Mouse (Mus musculus) forebrain, embryonic 14.5 days (tissue): ENCODE data around the gene Galns. TPM values are rescaled to one million over a fixed set of nuclear protein-coding genes. Genes with fewer than 3 reads are reported as not detected.
A peak's percentile ranks its signal among the peaks of the same experiment; 100 is the strongest.

Experiments used
- ATAC-seq: fragments of 200-750 bp; cut with Nextera tagmentation; 2 replicates; pipeline ENCODE4 v1.8.0; 2017; ENCODE audit warnings: mild to moderate bottlenecking, moderate library complexity
- DNase-seq: peaks from one replicate; pipeline ENCODE4 v3.0.0-alpha.2; 2015; ENCODE audit warnings: low spot score
- H3K27ac ChIP-seq: fragments of 300-500 bp; sonication (generic); 2 replicates; pipeline ENCODE4 v1.5.1; 2014; ENCODE audit warnings: low read depth, mild to moderate bottlenecking, control low read depth, low read length, moderate library complexity
- H3K27me3 ChIP-seq: fragments of 300-500 bp; sonication (generic); replicated peaks from 2 replicates; pipeline ENCODE4 v1.6.1; 2014; ENCODE audit warnings: low read length, control low read depth, mixed read lengths; ENCODE audit not compliant: control insufficient read depth, insufficient read depth
- H3K36me3 ChIP-seq: fragments of 300-500 bp; sonication (generic); 2 replicates; pipeline ENCODE4 v1.6.1; 2014; ENCODE audit warnings: low read length, control low read depth; ENCODE audit not compliant: control insufficient read depth, insufficient read depth
- H3K4me1 ChIP-seq: fragments of 300-500 bp; sonication (generic); 2 replicates; pipeline ENCODE4 v1.6.1; 2014; ENCODE audit warnings: antibody characterized with exemption, low read length, control low read depth; ENCODE audit not compliant: control insufficient read depth, insufficient read depth
- H3K4me2 ChIP-seq: fragments of 300-500 bp; sonication (generic); 2 replicates; pipeline ENCODE4 v1.6.1; 2014; ENCODE audit warnings: mild to moderate bottlenecking, control low read depth, low read length
- H3K4me3 ChIP-seq: fragments of 300-500 bp; sonication (generic); 2 replicates; pipeline ENCODE4 v1.5.1; 2014; ENCODE audit warnings: low read depth, low read length, control low read depth
- H3K9ac ChIP-seq: fragments of 300-500 bp; sonication (generic); 2 replicates; pipeline ENCODE4 v1.6.1; 2014; ENCODE audit warnings: mild to moderate bottlenecking, low read length, control low read depth, moderate library complexity
- H3K9me3 ChIP-seq: fragments of 300-500 bp; sonication (generic); replicated peaks from 2 replicates; pipeline ENCODE4 v1.6.1; 2016; ENCODE audit warnings: low read length, control low read depth, mixed read lengths; ENCODE audit not compliant: control insufficient read depth
- WGBS: fragments of 180-500 bp; shearing (Covaris S2); extraction: QIAGEN DNeasy Blood & Tissue Kit; methylation state at CpG from one replicate; pipeline ENCODE4 v1.1.7; 2014; 5-methylcytosine and 5-hydroxymethylcytosine counted together
- polyA plus RNA-seq: library from polyadenylated mRNA; unstranded; fragments of >200 nt; fragmentation: Nextera tagmentation; extraction: Ambion mirVana; gene quantifications from 2 replicates; pipeline ENCODE4 v1.2.1, GENCODE M21; 2014

The Galns gene
- polyA plus RNA-seq, 1 experiment from 2014 or later: 3.5 TPM

GRCm38 (mm10) chr8:122556030-122557009 lies 54.9 kb downstream of the Galns start:
- Histone ChIP-seq H3K27me3 (peaks cover 6% of the 10 kb centered on the region), H3K4me2 (no peak overlapping the region), H3K27ac (no peak overlapping the region), H3K36me3 (no peaks in the 10 kb centered on the region), H3K4me1 (no peaks in the 10 kb centered on the region), H3K9me3 (no peaks in the 10 kb centered on the region), H3K4me3 (no peak overlapping the region), H3K9ac (no peak overlapping the region)
- DNase-seq: no peak
- 74% methylated on average over 12 of the region's 12 CpGs for WGBS
- ATAC-seq: no peak

- 69% methylated on average over 6 of the region's 6 CpGs for WGBS
- ATAC-seq: no peak
- DNase-seq: peak; percentile 78
Measured at GRCm38 (mm10) chr8:122554786-122555185, 56.5 kb downstream of the Galns start.

GRCm38 (mm10) chr8:122551265-122552051 lies 59.8 kb downstream of the Galns start, which contains the start of gene Piezo1:
TSS of gene Piezo1 (minus strand) at chr8:122551329.
- H3K9me3 ChIP-seq: no peaks in the 10 kb centered on the region
- no peaks in the 10 kb centered on the region for H3K36me3 ChIP-seq
- no peaks in the 10 kb centered on the region for H3K4me1 ChIP-seq
- H3K4me3 ChIP-seq: peak within 1 kb of the TSS; percentile 44
- WGBS: 11% methylated on average over 55 of the region's 56 CpGs
- DNase-seq (peak; percentile 59), ATAC-seq (peak; percentile 65)
- peak within 1 kb of the TSS; percentile 59 for H3K9ac ChIP-seq
- peaks cover 27% of the 10 kb centered on the region for H3K27me3 ChIP-seq
- H3K27ac ChIP-seq: no peak within 1 kb of the TSS
- H3K4me2 ChIP-seq: peak within 1 kb of the TSS; percentile 73

More at GRCm38 (mm10) chr8:122554786-122555185, 56.5 kb downstream of the Galns start:
- Histone ChIP-seq H3K4me1 (no peaks in the 10 kb centered on the region), H3K9ac (no peak overlapping the region), H3K36me3 (no peaks in the 10 kb centered on the region), H3K4me3 (no peak overlapping the region), H3K27me3 (peaks cover 21% of the 10 kb centered on the region), H3K4me2 (no peak overlapping the region), H3K27ac (no peak overlapping the region), H3K9me3 (no peaks in the 10 kb centered on the region)

GRCm38 (mm10) chr8:122550995-122551264 lies 60.3 kb downstream of the Galns start:
- Histone ChIP-seq H3K4me2 (peak overlapping the region; percentile 73), H3K9ac (peak overlapping the region; percentile 59), H3K27me3 (peaks cover 27% of the 10 kb centered on the region), H3K27ac (no peak overlapping the region), H3K4me3 (peak overlapping the region; percentile 44), H3K36me3 (no peaks in the 10 kb centered on the region), H3K9me3 (no peaks in the 10 kb centered on the region), H3K4me1 (no peaks in the 10 kb centered on the region)
- WGBS: 0% methylated on average over 17 of the region's 43 CpGs
- ATAC-seq: no peak
- DNase-seq: no peak

GRCm38 (mm10) chr8:122550234-122550994 lies 60.8 kb downstream of the Galns start:
- Histone ChIP-seq H3K27ac (no peak overlapping the region), H3K9ac (peak overlapping the region; percentile 59), H3K36me3 (no peaks in the 10 kb centered on the region), H3K4me3 (peak overlapping the region; percentile 44), H3K27me3 (peaks cover 27% of the 10 kb centered on the region), H3K4me2 (peak overlapping the region; percentile 73), H3K9me3 (no peaks in the 10 kb centered on the region), H3K4me1 (no peaks in the 10 kb centered on the region)
- WGBS: 5% methylated on average over 48 of the region's 52 CpGs
- peak; percentile 58 for ATAC-seq
- no peak for DNase-seq

GRCm38 (mm10) chr8:122548891-122549439 lies 62.3 kb downstream of the Galns start:
- DNase-seq: no peak
- ATAC-seq: no peak
- Histone ChIP-seq H3K36me3 (no peaks in the 10 kb centered on the region), H3K4me2 (no peak overlapping the region), H3K27me3 (peaks cover 27% of the 10 kb centered on the region), H3K4me3 (no peak overlapping the region), H3K27ac (no peak overlapping the region), H3K9me3 (no peaks in the 10 kb centered on the region), H3K4me1 (no peaks in the 10 kb centered on the region), H3K9ac (no peak overlapping the region)
- 92% methylated on average over 3 of the region's 3 CpGs for WGBS

- Histone ChIP-seq H3K4me3 (no peak overlapping the region), H3K4me2 (no peak overlapping the region), H3K27ac (no peak overlapping the region), H3K9me3 (no peaks in the 10 kb centered on the region), H3K27me3 (peaks cover 27% of the 10 kb centered on the region), H3K9ac (no peak overlapping the region), H3K4me1 (no peaks in the 10 kb centered on the region), H3K36me3 (no peaks in the 10 kb centered on the region)
- 85% methylated on average over 13 of the region's 13 CpGs for WGBS
- no peak for ATAC-seq
- no peak for DNase-seq
Measured at GRCm38 (mm10) chr8:122548331-122548730, 62.9 kb downstream of the Galns start.

GRCm38 (mm10) chr8:122547815-122548214 lies 63.4 kb downstream of the Galns start:
- WGBS: 42% methylated on average over 5 of the region's 5 CpGs
- no peak for ATAC-seq
- DNase-seq: no peak
- Histone ChIP-seq H3K27me3 (peaks cover 27% of the 10 kb centered on the region), H3K4me3 (no peak overlapping the region), H3K4me2 (no peak overlapping the region), H3K4me1 (no peaks in the 10 kb centered on the region), H3K9me3 (no peaks in the 10 kb centered on the region), H3K36me3 (no peaks in the 10 kb centered on the region), H3K9ac (no peak overlapping the region), H3K27ac (no peak overlapping the region)
